Mouse (Mus musculus): Measurements from ENCODE around the gene Tpcn2. TPM values are rescaled to one million over a fixed set of nuclear protein-coding genes. Genes with fewer than 3 reads are reported as not detected.

The Tpcn2 gene
- polyA plus RNA-seq, 1 experiment from 2014 or later, result 5.3 TPM

DNA sequence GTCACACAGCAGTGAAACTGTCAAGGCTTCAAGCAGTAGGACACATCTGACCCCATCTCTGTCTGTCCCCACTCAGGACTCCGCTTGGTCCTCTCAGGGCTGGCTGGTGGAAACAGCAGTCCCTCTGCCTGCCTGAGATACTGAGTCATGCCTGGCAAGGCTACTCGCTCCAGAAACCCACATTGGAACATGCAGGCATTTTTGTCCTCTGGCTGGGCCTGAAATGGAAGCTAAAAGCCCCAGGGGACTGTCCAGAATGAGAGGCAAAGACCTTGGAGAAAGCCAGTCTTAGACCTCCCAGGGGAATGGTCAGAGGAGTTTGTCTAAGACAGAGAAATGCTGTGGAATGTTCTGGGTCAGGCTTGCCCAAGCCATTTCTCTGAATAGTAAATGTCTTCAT is 17.8 kb downstream of the Tpcn2 start:
- whole genome bisulfite sequencing, result 82% methylated on average over 2 of the region's 2 CpGs
- TF ChIP-seq CTCF (IDR thresholded peaks at IDR 0.05; ENCODE audit: low read depth) (no peak), EP300 (optimal IDR thresholded peaks at IDR 0.05) (no peak)
- Histone ChIP-seq H3K27me3 (ENCODE audit: control insufficient read depth, insufficient read depth, low read length) (no peaks in the 10 kb centered on the region), H3K27ac (replicated peaks) (no peak overlapping the region), H3K9me3 (ENCODE audit: control insufficient read depth, low read length) (no peaks in the 10 kb centered on the region), H3K9ac (ENCODE audit: low read length) (no peak overlapping the region), H3K36me3 (ENCODE audit: control insufficient read depth, insufficient read depth, low read length) (peaks cover 14% of the 10 kb centered on the region; the same call in 1 of the 2 replicates), H3K4me3 (ENCODE audit: low read depth, low read length) (no peak overlapping the region), H3K4me1 (replicated peaks; ENCODE audit: control insufficient read depth, insufficient read depth) (no peaks in the 10 kb centered on the region), H3K4me2 (replicated peaks; ENCODE audit: low read depth) (no peak overlapping the region)
- ATAC-seq (ENCODE audit: low FRiP score, low TSS enrichment) (no peak), DNase-seq (ENCODE audit: low spot score) (no peak)

GRCm38 (mm10) chr7:145264202-145264601 is 19.6 kb downstream of the Tpcn2 start:
- Histone ChIP-seq H3K4me3 (ENCODE audit: low read depth, low read length) (no peak overlapping the region), H3K9me3 (ENCODE audit: control insufficient read depth, low read length) (no peaks in the 10 kb centered on the region), H3K9ac (ENCODE audit: low read length) (no peak overlapping the region), H3K27me3 (ENCODE audit: control insufficient read depth, insufficient read depth, low read length) (no peaks in the 10 kb centered on the region), H3K36me3 (ENCODE audit: control insufficient read depth, insufficient read depth, low read length) (peaks cover 18% of the 10 kb centered on the region; the same call in 1 of the 2 replicates), H3K4me2 (replicated peaks; ENCODE audit: low read depth) (no peak overlapping the region), H3K4me1 (replicated peaks; ENCODE audit: control insufficient read depth, insufficient read depth) (no peaks in the 10 kb centered on the region), H3K27ac (replicated peaks) (no peak overlapping the region)
- TF ChIP-seq EP300 (optimal IDR thresholded peaks at IDR 0.05), result no peak
- TF ChIP-seq CTCF (IDR thresholded peaks at IDR 0.05; ENCODE audit: low read depth), result no peak
- ATAC-seq (ENCODE audit: low FRiP score, low TSS enrichment) (no peak), DNase-seq (ENCODE audit: low spot score) (no peak)
- 55% methylated on average over 9 of the region's 9 CpGs for WGBS

- Histone ChIP-seq H3K27ac (replicated peaks) (no peak overlapping the region), H3K4me3 (ENCODE audit: low read depth, low read length) (no peak overlapping the region), H3K36me3 (ENCODE audit: control insufficient read depth, insufficient read depth, low read length) (peaks cover 4% of the 10 kb centered on the region), H3K9me3 (ENCODE audit: control insufficient read depth, low read length) (no peaks in the 10 kb centered on the region), H3K4me1 (replicated peaks; ENCODE audit: control insufficient read depth, insufficient read depth) (no peaks in the 10 kb centered on the region), H3K27me3 (ENCODE audit: control insufficient read depth, insufficient read depth, low read length) (no peaks in the 10 kb centered on the region), H3K4me2 (replicated peaks; ENCODE audit: low read depth) (no peak overlapping the region), H3K9ac (ENCODE audit: low read length) (no peak overlapping the region)
- no peak for DNase-seq (ENCODE audit: low spot score)
- 91% methylated on average over 1 of the region's 1 CpGs for WGBS
- TF ChIP-seq EP300 (optimal IDR thresholded peaks at IDR 0.05) (no peak), CTCF (IDR thresholded peaks at IDR 0.05; ENCODE audit: low read depth) (no peak)
- ATAC-seq (ENCODE audit: low FRiP score, low TSS enrichment), result no peak
Measured at GRCm38 (mm10) chr7:145256092-145256491, 27.7 kb downstream of the Tpcn2 start.

- no peaks in the 10 kb centered on the region; the same call in none of the 2 replicates for H3K36me3 ChIP-seq (ENCODE audit: control insufficient read depth, insufficient read depth, low read length)
- no peaks in the 10 kb centered on the region for H3K4me1 ChIP-seq (replicated peaks; ENCODE audit: control insufficient read depth, insufficient read depth)
- no peak overlapping the region for H3K9ac ChIP-seq (ENCODE audit: low read length)
- no peak for TF ChIP-seq EP300 (optimal IDR thresholded peaks at IDR 0.05)
- H3K9me3 ChIP-seq (ENCODE audit: control insufficient read depth, low read length), result no peaks in the 10 kb centered on the region
- no peaks in the 10 kb centered on the region for H3K27me3 ChIP-seq (ENCODE audit: control insufficient read depth, insufficient read depth, low read length)
- H3K4me3 ChIP-seq (ENCODE audit: low read depth, low read length), result no peak overlapping the region
- no peak overlapping the region for H3K27ac ChIP-seq (replicated peaks)
- no peak overlapping the region for H3K4me2 ChIP-seq (replicated peaks; ENCODE audit: low read depth)
- 45% methylated on average over 3 of the region's 3 CpGs for WGBS
- DNase-seq (ENCODE audit: low spot score) (no peak), ATAC-seq (ENCODE audit: low FRiP score, low TSS enrichment) (no peak)
Measured at GRCm38 (mm10) chr7:145253986-145254630, 29.7 kb downstream of the Tpcn2 start.

GRCm38 (mm10) chr7:145252715-145253476 is 30.9 kb downstream of the Tpcn2 start:
- Histone ChIP-seq H3K4me3 (ENCODE audit: low read depth, low read length) (no peak overlapping the region), H3K36me3 (ENCODE audit: control insufficient read depth, insufficient read depth, low read length) (no peaks in the 10 kb centered on the region; the same call in none of the 2 replicates), H3K27ac (replicated peaks) (no peak overlapping the region), H3K9me3 (ENCODE audit: control insufficient read depth, low read length) (no peaks in the 10 kb centered on the region), H3K9ac (ENCODE audit: low read length) (no peak overlapping the region), H3K27me3 (ENCODE audit: control insufficient read depth, insufficient read depth, low read length) (no peaks in the 10 kb centered on the region), H3K4me2 (replicated peaks; ENCODE audit: low read depth) (no peak overlapping the region), H3K4me1 (replicated peaks; ENCODE audit: control insufficient read depth, insufficient read depth) (no peaks in the 10 kb centered on the region)
- ATAC-seq (ENCODE audit: low FRiP score, low TSS enrichment) (peak; percentile 74), DNase-seq (ENCODE audit: low spot score) (peak; percentile 88)
- 27% methylated on average over 8 of the region's 8 CpGs for WGBS
- TF ChIP-seq CTCF (IDR thresholded peaks at IDR 0.05; ENCODE audit: low read depth), result peak; percentile 95
- no peak for TF ChIP-seq EP300 (optimal IDR thresholded peaks at IDR 0.05)

- H3K27me3 ChIP-seq (ENCODE audit: control insufficient read depth, insufficient read depth, low read length), result no peaks in the 10 kb centered on the region
- H3K4me1 ChIP-seq (replicated peaks; ENCODE audit: control insufficient read depth, insufficient read depth), result no peaks in the 10 kb centered on the region
- no peak for ATAC-seq (ENCODE audit: low FRiP score, low TSS enrichment)
- no peak overlapping the region for H3K9ac ChIP-seq (ENCODE audit: low read length)
- no peaks in the 10 kb centered on the region for H3K9me3 ChIP-seq (ENCODE audit: control insufficient read depth, low read length)
- no peak overlapping the region for H3K4me2 ChIP-seq (replicated peaks; ENCODE audit: low read depth)
- no peak overlapping the region for H3K27ac ChIP-seq (replicated peaks)
- TF ChIP-seq CTCF (IDR thresholded peaks at IDR 0.05; ENCODE audit: low read depth) (no peak), EP300 (optimal IDR thresholded peaks at IDR 0.05) (no peak)
- DNase-seq (ENCODE audit: low spot score), result no peak
- WGBS, result 59% methylated on average over 9 of the region's 9 CpGs
- no peaks in the 10 kb centered on the region; the same call in 1 of the 2 replicates for H3K36me3 ChIP-seq (ENCODE audit: control insufficient read depth, insufficient read depth, low read length)
- H3K4me3 ChIP-seq (ENCODE audit: low read depth, low read length), result no peak overlapping the region
Measured at GRCm38 (mm10) chr7:145250225-145250624, 33.6 kb downstream of the Tpcn2 start.

Data from stomach, postnatal 0 days (tissue).